Mouse (Mus musculus) skeletal muscle tissue, adult 2 months (tissue): Measurements from ENCODE around the gene Vsig1.
A peak's percentile ranks its signal among the peaks of the same experiment; 100 is the strongest.

Source experiments
- DNase-seq: peaks from one replicate; pipeline ENCODE4 v3.0.0-alpha.2; 2012; ENCODE audit warnings: low read depth, low spot score

The Vsig1 gene

GRCm38 (mm10) chrX:140907360-140907759, at the start of gene Vsig1:
Gene Vsig1, plus strand, starts transcription at chrX:140907608.
- no peak for DNase-seq

GRCm38 (mm10) chrX:140862760-140863159, 44.6 kb upstream of the Vsig1 start:
- DNase-seq: no peak

DNA sequence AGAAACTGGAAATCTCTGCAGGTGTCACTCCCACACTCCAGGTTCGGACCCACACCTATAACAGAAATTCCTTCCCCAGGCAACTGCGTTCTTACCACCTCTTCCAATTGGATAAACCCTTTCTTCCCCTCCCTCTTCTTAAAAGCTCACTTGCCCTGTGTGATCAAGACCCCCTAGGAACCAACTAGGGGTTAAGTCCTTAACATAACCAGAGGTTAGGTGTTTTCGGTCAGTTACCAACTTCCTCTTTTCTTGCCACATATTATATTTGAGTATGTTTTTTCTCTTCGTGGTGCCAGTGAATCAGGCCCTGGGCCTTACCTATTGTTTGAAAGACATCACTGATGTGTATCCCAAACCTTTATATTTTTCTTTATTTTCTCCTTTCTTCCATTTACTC, 44.0 kb upstream of the Vsig1 start:
- DNase-seq: no peak

DNA sequence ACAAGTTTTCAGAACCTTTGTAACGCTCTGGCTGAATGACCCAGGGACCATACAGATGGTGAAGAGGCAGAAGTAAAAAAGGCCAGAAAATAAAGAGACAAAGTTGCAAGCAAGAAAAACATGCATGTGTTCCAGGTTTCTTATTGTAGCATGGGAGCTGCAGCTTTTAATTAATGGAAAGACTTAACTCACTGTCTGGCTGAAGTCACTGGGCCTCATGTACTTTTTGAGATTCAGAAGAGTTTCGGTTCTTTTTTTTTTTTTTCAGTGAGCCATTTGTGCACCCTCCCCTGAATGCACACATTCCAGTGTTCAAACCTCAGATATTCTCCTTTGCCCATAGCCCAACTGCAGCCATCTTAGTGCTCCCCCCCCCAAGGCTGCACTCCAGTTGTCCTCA, 20.2 kb upstream of the Vsig1 start:
- DNase-seq: no peak

- DNase-seq: no peak
These were observed 15.6 kb upstream of the Vsig1 start for GRCm38 (mm10) chrX:140891796-140892195.

- no peak for DNase-seq
These were observed 3.9 kb upstream of the Vsig1 start for GRCm38 (mm10) chrX:140903487-140903886.

DNA sequence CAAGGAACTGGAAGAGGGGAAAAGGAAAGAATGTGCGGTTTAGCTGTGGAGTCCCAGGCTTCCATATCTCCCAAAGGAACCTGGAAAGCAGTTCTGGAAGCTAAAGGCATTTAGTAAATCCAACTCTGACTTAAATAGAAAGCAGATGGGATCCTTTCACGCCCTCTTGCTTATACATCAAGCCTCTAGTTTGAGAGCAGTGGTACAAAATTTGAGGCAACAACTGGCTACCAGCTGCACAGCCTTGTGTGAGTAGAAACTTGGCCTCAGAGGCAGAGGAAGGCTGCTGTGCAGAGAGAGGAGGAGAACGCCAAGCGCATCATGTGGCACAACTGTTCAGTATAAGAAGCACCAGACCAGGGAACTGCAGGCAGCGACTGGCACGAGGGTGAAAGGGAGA, 13.9 kb downstream of the Vsig1 start:
- DNase-seq: no peak

DNA sequence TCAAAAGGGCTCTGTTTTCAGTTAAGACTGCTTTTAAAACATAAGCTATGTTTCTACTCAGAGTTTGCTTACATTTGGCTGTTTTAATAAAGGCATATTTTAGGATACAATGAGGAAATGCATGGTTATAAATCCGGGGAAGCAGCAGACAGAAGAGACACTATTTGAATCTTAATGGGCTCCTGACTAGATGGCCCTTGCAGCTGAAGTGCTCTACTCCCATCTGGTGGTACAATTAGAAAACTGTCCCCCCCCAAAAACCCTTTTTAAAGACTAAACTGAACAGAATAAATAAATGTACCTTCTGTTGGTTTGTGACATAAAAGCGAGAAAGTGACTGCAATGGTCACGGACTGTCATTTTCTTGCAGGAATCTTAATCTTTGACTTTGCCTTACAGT, 24.7 kb downstream of the Vsig1 start:
- no peak for DNase-seq

DNA sequence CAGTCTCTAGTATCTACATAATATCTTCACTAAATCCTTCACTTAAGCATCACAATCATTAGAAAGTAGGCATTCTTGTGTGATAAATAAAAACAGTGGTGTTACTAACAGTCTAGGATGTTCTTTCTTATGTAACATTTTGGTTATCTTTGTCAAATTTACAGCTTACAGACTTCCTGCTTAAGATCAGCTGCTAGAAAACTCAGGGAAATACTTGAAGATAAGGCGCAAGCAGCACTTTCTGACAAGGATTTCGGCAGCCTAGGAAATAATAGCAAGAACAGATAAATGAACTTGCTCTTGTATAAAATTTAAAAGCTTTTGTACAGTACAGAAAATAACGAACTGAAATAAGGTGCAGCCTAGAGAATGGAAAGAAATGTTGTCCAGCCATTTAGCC, 25.9 kb downstream of the Vsig1 start:
- DNase-seq: no peak

GRCm38 (mm10) chrX:140936271-140936670, 28.9 kb downstream of the Vsig1 start:
- no peak for DNase-seq

- no peak for DNase-seq
These were observed 46.2 kb downstream of the Vsig1 start for GRCm38 (mm10) chrX:140953618-140954017.

- peak; percentile 90 for DNase-seq
These were observed 49.0 kb downstream of the Vsig1 start, which contains the start of the genes Psmd10 and Atg4a for GRCm38 (mm10) chrX:140956272-140956940. Gene Psmd10, minus strand, starts transcription at chrX:140956728. Gene Atg4a, plus strand, starts transcription at chrX:140956907.

GRCm38 (mm10) chrX:140956959-140957358, 49.6 kb downstream of the Vsig1 start:
- DNase-seq: no peak

DNA sequence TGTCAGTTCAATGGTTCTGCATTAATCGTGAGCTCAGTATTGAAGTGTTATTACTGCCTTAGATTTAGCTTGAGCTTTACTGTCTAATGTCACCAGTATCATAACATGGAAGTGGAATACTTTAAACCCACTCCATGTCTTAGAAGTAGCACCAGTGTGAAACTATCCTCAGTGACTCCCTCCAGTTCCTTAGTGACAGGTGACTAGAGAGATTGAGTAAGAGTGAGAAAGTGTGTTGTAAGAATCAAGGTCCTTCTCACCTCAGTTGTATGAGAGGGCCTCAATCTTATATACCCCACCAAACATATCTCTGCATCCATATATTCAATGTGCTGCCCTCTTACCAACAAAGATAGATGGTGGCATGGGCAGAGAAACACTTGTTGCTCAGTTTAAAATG, 71.5 kb downstream of the Vsig1 start:
- DNase-seq: no peak

GRCm38 (mm10) chrX:140979546-140979945, 72.1 kb downstream of the Vsig1 start:
- DNase-seq: no peak

DNA sequence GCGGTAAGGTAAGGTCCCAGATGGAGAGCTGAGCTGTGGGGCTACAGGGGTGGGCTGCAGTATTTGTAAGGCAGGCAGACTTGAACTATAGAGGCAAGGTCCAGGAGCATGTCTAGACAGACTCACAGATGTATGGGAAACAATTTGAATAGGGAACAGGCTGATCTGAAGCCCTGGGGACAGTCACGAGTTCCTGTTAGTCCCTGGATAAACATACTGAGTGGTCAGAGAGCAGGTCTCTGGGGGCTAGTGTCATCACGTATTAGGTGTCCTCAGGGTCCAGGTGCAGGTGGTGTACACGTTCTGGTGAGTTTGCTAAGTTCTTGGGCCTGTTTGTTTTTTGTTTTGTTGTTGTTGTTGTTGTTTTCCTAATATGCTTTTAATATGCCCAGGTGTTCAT, 72.8 kb downstream of the Vsig1 start:
- no peak for DNase-seq

GRCm38 (mm10) chrX:140983206-140983960, 76.0 kb downstream of the Vsig1 start:
- DNase-seq: peak; percentile 14

GRCm38 (mm10) chrX:140984795-140985194, 77.4 kb downstream of the Vsig1 start:
- DNase-seq: no peak

GRCm38 (mm10) chrX:140985256-140985655, 77.8 kb downstream of the Vsig1 start:
- no peak for DNase-seq
